Mouse (Mus musculus): ENCODE results near the gene Yes1.
"Not testable (repeated sequence)": the region's sequence is repeated elsewhere in the genome, so short reads cannot be mapped to it uniquely, and the experiment has no call there.

- not testable (repeated sequence) for TF ChIP-seq CTCF (IDR thresholded peaks at IDR 0.05; ENCODE audit: control insufficient read depth, insufficient read depth, insufficient read length); FOSL1 (IDR thresholded peaks at IDR 0.05; ENCODE audit: insufficient read depth, low read length, poor library complexity, severe bottlenecking); MAX (IDR thresholded peaks at IDR 0.05); USF1 (IDR thresholded peaks at IDR 0.05; ENCODE audit: low read depth)
Measured at GRCm38 (mm10) chr5:32722711-32723110, 111.7 kb downstream of the Yes1 start.

All from C2C12 (cell line).